Mouse (Mus musculus) induced T-regulatory cell, adult 2 months (primary cell): ENCODE results near the gene Vps8.
A peak's percentile ranks its signal among the peaks of the same experiment; 100 is the strongest.

Experiments used
- DNase-seq: peaks from one replicate; pipeline ENCODE4 v3.0.0-alpha.2; 2012; ENCODE audit warnings: low read depth

Vps8 gene

DNA sequence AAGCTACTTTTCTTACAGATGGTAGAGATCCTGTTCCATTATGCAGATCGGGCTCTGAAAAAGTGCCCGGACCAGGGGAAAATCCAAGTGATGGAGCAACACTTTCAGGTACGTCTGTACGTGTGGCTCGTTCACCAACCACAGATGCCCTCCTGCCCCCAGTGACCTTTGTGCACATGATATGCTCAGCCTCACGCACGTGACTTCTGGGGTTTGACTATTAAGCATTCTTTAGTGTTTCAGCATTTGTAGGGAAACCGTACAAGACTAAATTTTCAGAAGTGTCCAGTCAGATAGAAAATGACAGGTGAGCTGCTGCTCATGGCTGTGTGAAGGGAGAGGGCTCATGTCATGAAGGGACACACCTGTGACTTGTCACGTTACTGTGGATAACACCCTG, 55.5 kb downstream of the Vps8 start:
- DNase-seq: no peak

GRCm38 (mm10) chr16:21483803-21484202, 60.9 kb downstream of the Vps8 start:
- DNase-seq: no peak

GRCm38 (mm10) chr16:21485716-21486115, 62.8 kb downstream of the Vps8 start:
- no peak for DNase-seq

GRCm38 (mm10) chr16:21488413-21488812, 65.5 kb downstream of the Vps8 start:
- DNase-seq: peak; percentile 65

DNA sequence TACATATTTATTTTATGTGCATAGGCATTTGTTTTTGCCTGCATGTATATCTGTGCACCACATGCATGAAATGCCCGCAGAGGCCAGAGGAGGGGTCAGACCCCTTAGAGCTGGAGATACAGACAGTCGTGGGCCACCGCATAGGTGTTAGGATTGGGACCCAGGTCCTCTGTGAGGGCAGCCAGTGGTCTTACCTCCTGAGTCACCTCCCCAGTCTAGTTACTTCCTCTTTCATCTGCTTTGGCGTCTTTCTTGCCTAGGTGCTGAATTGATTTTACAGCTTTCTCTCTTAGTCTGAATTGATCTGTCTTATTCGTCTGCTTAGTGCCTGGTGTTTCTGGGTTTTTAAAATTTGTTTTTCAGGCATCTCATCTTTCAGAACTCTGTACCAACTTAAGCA, 69.4 kb downstream of the Vps8 start:
- no peak for DNase-seq

- DNase-seq: no peak
Observed at GRCm38 (mm10) chr16:21492894-21493293, 70.0 kb downstream of the Vps8 start.

- DNase-seq: no peak
Observed at GRCm38 (mm10) chr16:21494681-21495080, 71.8 kb downstream of the Vps8 start.

DNA sequence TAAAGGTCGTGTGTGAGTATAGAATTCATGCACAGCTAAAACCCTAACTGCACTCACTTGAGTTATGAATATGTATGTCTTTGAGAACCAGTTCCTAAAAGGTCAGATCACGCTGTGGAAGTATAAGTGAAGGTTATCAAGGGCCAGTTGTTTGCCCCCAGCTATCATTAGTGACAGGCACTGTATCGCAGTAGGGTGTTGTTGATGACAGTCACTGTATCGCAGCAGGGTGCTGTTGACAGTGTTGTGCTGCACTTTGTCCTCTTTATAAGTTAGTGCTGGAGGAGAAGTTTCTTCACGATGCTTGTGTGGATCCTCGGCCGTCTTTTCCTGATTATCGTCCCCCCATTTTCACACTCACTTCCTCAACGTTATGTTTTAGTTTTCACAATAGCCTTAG, 73.9 kb downstream of the Vps8 start:
- DNase-seq: no peak

- DNase-seq: no peak
Observed at GRCm38 (mm10) chr16:21497627-21498026, 74.7 kb downstream of the Vps8 start.

DNA sequence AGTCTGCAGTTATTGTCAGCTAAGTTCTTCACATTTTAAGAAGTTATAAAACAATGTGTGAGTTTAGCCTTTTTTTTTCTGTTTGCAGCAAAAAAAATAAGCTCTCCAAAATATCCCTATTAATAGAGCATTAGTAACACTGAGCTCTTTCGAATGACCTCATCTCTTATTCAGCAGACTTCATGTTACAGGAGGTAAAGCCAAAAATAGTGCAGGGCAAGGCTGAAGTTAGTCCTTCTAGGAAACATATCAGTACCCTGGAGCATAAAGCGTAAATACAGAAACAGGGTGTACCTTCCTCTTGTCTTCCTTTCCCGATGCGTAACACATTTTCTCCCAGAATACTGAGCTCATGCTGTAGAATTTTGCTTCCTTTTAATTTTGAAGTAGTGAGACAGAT, 76.1 kb downstream of the Vps8 start:
- no peak for DNase-seq

DNA sequence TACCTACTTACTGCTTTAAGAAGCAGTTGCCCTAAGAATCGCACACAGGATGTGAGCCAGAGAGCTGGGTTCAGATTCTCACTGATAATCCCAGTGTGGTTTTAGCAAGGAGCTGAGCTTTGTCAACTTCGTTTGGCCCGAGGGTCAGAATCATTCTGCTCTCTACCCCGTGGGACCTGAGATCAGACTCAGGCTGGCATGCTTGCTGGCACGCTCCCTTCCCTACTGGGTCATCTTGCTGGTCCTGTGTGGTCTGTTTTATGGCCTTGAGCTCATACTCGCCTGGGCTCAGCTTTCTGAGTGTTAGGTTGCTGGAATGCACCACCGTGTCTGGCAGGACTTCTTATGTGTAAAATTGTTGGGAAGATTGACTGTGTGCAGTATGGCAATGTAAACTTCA, 76.7 kb downstream of the Vps8 start:
- no peak for DNase-seq

DNA sequence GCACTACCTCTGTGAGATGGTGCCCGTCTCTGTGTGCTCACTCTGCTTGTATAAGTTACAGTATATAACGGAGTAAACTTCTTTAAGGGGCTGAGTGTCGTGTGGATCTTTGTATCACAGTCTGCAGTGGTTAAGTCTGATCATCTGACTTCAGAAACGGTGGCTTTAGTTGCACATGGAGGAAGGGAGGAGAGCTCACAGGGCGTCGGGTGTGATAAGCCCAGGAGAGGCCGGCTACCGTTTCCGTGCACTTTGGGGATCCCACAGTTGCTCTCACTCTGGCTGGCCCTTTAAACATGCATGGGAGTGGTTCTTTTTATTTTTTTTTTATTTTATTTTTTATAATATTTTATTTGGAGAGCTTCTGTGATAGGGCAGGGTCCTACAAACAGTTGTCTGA, 95.9 kb downstream of the Vps8 start:
- no peak for DNase-seq

DNA sequence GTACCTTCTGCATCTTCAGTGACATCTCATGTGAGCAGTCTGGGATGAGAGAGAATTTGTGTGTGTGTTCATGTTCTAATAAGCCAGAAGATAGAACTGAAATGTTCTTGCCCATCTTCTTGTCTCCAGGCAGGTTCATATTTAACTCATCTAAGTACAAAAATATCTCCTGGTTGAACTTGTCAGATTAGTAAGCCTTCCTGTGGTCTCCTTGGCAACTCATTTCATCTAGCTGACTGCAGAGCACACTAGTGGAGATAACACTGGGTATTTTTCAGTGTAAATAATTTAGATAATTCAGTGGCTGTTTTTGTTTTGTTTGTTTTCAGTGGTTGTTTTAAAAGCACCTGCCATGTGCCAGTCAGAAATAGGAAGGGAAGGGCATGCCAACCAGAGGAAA, 96.9 kb downstream of the Vps8 start:
- DNase-seq: no peak

DNA sequence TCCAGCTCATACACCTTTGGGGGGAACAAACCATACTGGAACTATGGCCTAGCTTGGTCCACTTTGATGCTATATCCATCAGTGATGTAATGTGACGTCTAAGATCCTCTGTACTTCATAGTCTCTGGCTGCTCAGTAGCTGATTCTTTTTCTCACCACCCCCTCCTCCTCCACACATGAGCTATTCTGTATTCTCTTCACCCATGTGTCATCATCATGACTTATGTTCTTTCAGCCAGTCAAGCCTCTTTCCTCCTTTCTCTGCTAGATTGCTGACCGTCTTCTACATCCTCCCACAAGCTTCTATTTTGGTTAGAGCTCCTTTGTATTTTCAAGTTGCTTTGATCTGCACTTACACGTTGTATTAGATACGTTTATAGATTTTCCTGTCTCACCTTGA, 100.8 kb downstream of the Vps8 start:
- no peak for DNase-seq

GRCm38 (mm10) chr16:21525376-21525775, 102.5 kb downstream of the Vps8 start:
- DNase-seq: no peak

DNA sequence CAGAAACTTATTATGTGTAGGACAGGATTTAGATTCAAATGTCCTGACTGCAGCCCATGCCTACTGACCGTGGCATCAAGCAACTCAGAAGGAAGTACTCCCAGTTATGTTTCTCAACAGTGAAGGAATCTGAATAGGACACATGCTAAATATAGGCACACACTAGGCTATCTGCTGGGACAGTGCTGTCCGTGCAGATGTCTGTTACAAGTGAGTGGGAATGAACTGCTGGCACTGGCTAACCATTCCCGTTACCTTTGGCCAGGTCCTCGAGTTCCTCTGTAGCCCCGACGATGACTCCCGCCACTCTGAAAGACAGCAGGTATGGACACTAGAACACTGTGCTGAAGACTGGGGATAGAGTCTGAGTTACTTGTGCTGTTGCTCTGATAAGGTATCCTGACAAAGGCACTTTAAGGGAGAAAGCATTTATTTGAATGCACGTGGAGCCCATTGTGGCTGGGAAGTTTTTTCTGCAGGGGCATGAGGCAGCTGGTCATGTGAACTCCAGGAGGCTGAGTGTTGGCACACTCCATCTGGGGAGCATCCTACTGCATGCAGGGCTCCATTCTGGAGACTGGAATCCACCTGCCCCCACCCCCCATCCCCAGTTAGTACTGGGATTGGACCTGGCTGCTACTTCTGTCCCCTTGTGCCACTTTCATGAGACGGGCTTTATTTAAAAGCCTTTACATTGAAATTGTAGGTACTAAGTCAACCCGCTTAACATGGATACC, 104.5 kb downstream of the Vps8 start:
- no peak for DNase-seq

GRCm38 (mm10) chr16:21533503-21533902, 110.6 kb downstream of the Vps8 start:
- no peak for DNase-seq

- no peak for DNase-seq
Observed at GRCm38 (mm10) chr16:21536240-21537005, 113.5 kb downstream of the Vps8 start.

DNA sequence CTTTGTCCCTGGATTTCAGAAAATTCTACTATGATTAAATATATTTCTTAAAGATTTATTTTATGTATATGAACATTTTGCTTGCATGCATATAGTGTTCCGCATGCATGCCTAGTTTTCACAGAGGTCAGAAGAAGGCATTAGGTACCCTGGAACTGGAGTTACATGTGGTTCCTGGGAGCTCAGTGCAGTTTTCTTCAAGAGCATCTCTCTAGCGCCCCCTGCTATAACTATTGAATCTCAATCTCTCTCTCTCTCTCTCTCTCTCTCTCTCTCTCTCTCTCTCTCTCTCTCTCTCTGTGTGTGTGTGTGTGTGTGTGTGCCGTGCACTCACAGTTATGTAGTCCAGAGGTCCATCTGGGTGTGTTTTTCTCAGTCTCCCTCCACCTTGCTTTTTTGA, 114.4 kb downstream of the Vps8 start:
- DNase-seq: peak; percentile 5

DNA sequence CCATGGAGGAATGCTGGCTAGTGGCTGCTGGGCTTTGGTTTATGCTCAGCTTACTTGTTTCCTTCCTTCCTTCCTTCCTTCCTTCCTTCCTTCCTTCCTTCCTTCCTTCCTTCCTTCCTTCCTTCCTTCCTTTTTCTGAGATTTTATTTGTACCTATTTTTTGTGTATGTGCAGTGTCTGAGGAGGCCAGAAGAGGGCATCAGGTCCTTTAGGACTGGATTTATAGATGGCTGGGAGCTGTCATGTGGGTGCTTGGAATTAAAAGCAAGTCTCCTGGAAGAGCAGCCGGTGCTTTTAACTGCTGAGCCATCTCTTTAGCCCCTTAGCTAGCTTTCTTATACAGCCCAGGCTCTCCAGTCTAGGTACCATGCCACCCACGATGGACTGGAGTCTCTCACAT, 116.0 kb downstream of the Vps8 start:
- DNase-seq: no peak

GRCm38 (mm10) chr16:21542559-21542958, 119.6 kb downstream of the Vps8 start:
- no peak for DNase-seq

DNA sequence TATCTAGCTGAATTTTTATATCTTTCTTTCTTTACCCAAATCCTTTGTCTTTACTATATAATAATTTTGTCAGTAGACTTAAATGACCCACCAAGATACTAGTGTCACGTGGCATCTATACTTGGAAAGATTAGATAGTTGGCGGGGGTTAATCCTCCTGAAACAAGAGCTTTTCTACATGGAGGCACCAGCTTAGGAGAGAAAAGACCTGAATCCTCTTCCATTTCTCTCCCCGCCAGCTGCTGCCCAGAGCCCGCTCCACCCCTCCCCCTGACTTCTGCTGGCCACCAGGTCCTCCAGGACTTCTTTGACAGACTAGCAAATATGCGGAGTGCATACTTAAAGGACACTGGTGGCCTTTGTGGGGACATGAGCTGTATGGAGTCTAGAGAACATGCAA, 124.5 kb downstream of the Vps8 start:
- DNase-seq: no peak

DNA sequence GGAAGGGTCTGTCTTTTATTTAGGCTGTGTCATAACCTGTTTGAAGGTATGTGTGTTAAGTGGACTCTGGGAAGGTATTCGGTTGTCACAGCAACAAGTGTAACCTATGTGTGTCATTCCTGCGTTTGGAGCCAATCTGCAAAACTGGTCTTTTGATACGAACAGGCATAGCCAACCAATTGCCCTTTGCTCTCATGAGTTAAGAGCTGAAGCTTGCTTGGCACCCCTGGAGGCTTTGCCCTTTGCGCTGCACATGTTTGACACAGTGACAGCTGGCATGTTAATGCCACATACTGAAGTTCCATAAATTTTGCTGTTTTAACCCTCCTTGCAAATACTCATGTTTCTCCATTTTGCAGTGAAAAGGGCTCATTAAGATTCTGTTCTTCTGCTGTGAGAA, 126.8 kb downstream of the Vps8 start:
- no peak for DNase-seq

GRCm38 (mm10) chr16:21550453-21550852, 127.5 kb downstream of the Vps8 start:
- no peak for DNase-seq
